Mouse (Mus musculus) heart, embryonic 14.5 days (tissue): ENCODE data around the gene Lfng. TPM values are rescaled to one million over a fixed set of nuclear protein-coding genes. Genes with fewer than 3 reads are reported as not detected.

ENCODE experiments used
- ATAC-seq: fragments of 200-750 bp; cut with Nextera tagmentation; 2 replicates; pipeline ENCODE4 v1.8.0; 2017; ENCODE audit warnings: low read depth, moderate TSS enrichment; ENCODE audit not compliant: insufficient number of reproducible peaks, insufficient read depth, low FRiP score
- H3K27ac ChIP-seq, 2 experiments: fragments of 200-500 bp in 1 of 2; fragments of 300-500 bp in 1 of 2; sonication (generic) in 1 of 2; replicated peaks in 1 of 2; 2 replicates each; pipeline ENCODE4 v1.5.1; 2012 to 2014; ENCODE audit warnings: low read depth in 2 of 2, low read length in 2 of 2, control low read depth in 1 of 2, mild to moderate bottlenecking in 1 of 2, mixed read lengths in 1 of 2; ENCODE audit not compliant: control insufficient read depth in 1 of 2, insufficient read depth in 1 of 2
- H3K27me3 ChIP-seq: fragments of 300-500 bp; sonication (generic); 2 replicates; pipeline ENCODE4 v1.6.1; 2014; ENCODE audit warnings: mild to moderate bottlenecking, low read length, control low read depth; ENCODE audit not compliant: control insufficient read depth, insufficient read depth
- H3K36me3 ChIP-seq: fragments of 300-500 bp; sonication (generic); 2 replicates; pipeline ENCODE4 v1.6.1; 2014; ENCODE audit warnings: mild to moderate bottlenecking, control low read depth, low read length, mixed read lengths; ENCODE audit not compliant: control insufficient read depth, insufficient read depth
- H3K4me1 ChIP-seq, 2 experiments: fragments of 200-500 bp in 1 of 2; fragments of 300-500 bp in 1 of 2; sonication (generic) in 1 of 2; 2 replicates each; pipeline ENCODE4 v1.6.1; 2012 to 2014; ENCODE audit warnings: low read length in 2 of 2, control low read depth in 1 of 2, mixed read lengths in 1 of 2; ENCODE audit not compliant: control insufficient read depth in 2 of 2, insufficient read depth in 2 of 2
- H3K4me2 ChIP-seq: fragments of 300-500 bp; sonication (generic); 2 replicates; pipeline ENCODE4 v1.6.1; 2014; ENCODE audit warnings: mild to moderate bottlenecking, low read length
- H3K4me3 ChIP-seq, 2 experiments: fragments of 200-500 bp in 1 of 2; fragments of 300-500 bp in 1 of 2; sonication (generic) in 1 of 2; 2 replicates each; pipeline ENCODE4 v1.5.1; 2012 to 2014; ENCODE audit warnings: low read length in 2 of 2, mild to moderate bottlenecking in 2 of 2, control low read depth in 1 of 2, low read depth in 1 of 2, moderate library complexity in 1 of 2; ENCODE audit not compliant: control insufficient read depth in 1 of 2, insufficient read depth in 1 of 2
- H3K9ac ChIP-seq: fragments of 300-500 bp; sonication (generic); 2 replicates; pipeline ENCODE4 v1.6.1; 2014; ENCODE audit warnings: mild to moderate bottlenecking, low read length
- H3K9me3 ChIP-seq: fragments of 300-500 bp; sonication (generic); 2 replicates; pipeline ENCODE4 v1.6.1; 2016; ENCODE audit warnings: low read length, control low read depth; ENCODE audit not compliant: control insufficient read depth
- WGBS: fragments of 180-500 bp; shearing (Covaris S2); extraction: QIAGEN DNeasy Blood & Tissue Kit; methylation state at CpG from one replicate; pipeline ENCODE4 v1.1.7; 2014; 5-methylcytosine and 5-hydroxymethylcytosine counted together
- polyA plus RNA-seq: library from polyadenylated mRNA; unstranded; fragments of >200 nt; fragmentation: Nextera tagmentation; extraction: Ambion mirVana; gene quantifications from 2 replicates; pipeline ENCODE4 v1.2.1, GENCODE M21; 2014

Gene Lfng
- polyA plus RNA-seq, 1 experiment from 2014 or later, result 6.4 TPM

DNA sequence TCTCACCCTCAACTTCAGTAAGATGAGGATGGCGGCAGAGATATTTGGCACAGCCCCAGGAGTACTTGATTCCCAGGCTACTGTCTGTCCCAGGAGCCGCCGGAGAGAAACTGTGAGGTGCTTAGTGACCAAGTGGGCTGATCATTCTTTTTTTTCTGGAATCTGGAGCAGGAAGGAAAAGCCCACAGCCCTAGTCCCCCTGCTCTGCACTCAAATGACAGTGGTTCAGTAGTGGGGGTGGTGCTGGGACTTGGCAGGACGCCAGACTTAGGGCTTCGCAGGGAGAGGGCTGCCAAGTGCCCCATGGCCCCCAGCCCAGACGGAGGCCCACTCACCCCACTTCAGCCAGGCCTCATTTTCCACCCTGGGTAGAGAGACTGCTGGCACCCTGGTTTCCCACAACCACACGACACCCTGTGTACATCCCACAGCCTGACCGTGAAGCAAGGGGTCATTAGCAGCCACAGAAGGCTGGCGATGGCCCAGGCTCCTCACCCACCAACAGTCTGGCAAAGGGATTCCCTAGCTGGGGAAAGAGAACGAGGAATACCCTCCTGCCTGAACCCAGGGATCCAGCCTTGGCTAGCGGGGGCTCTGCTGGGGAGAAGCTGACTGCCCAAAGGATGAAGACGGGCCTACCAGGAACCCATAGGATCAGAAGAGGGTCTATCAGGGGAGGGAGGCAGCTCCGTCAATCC lies 40.9 kb downstream of the Lfng start:
- WGBS, result under 1% methylated on average over 13 of the region's 13 CpGs
- peaks cover 45 to 55% of the 10 kb centered on the region in 2 experiments for H3K4me1 ChIP-seq
- ATAC-seq, result peak; percentile 10; the same call in 1 of the 2 replicates
- peaks cover 22% of the 10 kb centered on the region for H3K36me3 ChIP-seq
- no peaks in the 10 kb centered on the region for H3K9me3 ChIP-seq
- H3K4me2 ChIP-seq, result peak overlapping the region; percentile 89
- no peaks in the 10 kb centered on the region for H3K27me3 ChIP-seq
- peak overlapping the region; percentile 85 to 86 for H3K4me3 ChIP-seq
- H3K27ac ChIP-seq, result peak overlapping the region; percentile 83 to 85
- H3K9ac ChIP-seq, result peak overlapping the region; percentile 98

DNA sequence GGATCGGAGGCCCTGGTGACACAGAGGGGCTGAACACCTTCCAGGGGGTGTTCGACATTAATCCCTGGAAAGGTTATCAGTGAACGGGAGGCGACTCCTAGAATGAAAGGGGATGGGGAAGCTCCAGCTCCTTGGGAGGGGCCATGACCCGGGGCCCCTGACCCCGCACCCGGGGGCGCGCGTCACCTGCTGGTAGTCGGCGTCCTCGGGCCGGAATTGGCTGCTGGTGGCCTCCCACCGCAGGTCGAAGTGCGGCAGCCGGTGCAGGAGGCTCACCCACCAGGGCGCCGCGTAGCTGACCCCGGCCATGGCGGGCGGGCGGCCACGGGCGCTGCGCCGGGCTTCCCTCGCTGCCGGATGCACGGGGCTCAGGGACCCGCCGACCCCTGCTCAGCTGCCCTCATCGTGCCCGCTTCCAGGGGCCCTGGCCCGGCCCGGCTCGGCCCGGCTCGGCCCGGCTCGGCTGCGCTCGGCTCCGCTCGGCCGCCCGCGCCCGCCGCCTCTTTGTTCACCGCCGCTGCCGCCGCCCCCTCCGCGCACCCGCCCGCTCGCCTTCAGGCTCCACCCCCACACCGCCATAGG lies 41.5 kb downstream of the Lfng start, which contains the start of gene Ttyh3:
Ttyh3 (minus strand) TSS at position 513 of the 582 bp plus-strand sequence.
- Histone ChIP-seq H3K36me3 (peaks cover 18% of the 10 kb centered on the region), H3K4me2 (peak within 1 kb of the TSS; percentile 89), H3K4me1 (peaks cover 47 to 58% of the 10 kb centered on the region in 2 experiments), H3K9me3 (no peaks in the 10 kb centered on the region), H3K27ac (peak within 1 kb of the TSS; percentile 83 to 85), H3K4me3 (peak within 1 kb of the TSS; percentile 85 to 86), H3K27me3 (no peaks in the 10 kb centered on the region), H3K9ac (peak within 1 kb of the TSS; percentile 98)
- peak; percentile 19 for ATAC-seq
- WGBS, result under 1% methylated on average over 57 of the region's 62 CpGs

DNA sequence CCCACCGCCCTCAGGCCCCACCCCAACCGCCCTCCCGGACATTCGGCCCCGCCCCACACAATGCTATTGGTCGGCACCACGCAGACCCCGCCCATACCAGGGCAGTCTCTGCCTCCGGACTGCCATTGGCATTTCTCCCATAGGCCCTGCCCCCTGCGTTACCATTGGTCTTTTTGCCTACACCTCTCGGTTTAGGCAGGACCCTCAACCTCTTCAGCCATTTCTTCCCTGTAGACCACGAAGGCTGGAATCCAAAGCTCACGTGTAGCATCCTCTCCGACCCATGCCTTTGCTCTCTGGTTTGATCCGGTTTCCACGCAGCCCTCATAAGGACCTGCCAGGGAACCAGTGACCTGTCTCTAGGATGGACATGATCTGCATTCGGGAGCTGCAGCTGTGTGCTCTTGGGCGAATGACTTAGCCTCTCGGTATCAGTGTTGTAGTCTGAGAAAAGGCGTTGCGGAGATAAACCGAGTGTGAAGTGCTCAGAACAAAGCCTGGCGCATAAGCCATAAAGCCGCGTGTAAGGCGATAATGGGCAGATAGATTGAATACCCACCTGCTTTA lies 42.1 kb downstream of the Lfng start:
- WGBS, result 3% methylated on average over 25 of the region's 26 CpGs
- H3K36me3 ChIP-seq, result peaks cover 12% of the 10 kb centered on the region
- peak overlapping the region; percentile 3 to 53; a peak in 3 of 4 replicates for H3K27ac ChIP-seq
- peak overlapping the region; percentile 78 for H3K4me2 ChIP-seq
- H3K4me3 ChIP-seq, result peak overlapping the region; percentile 32 to 85
- peak; percentile 90 for ATAC-seq
- H3K27me3 ChIP-seq, result no peaks in the 10 kb centered on the region
- no peaks in the 10 kb centered on the region for H3K9me3 ChIP-seq
- peak overlapping the region; percentile 59 for H3K9ac ChIP-seq
- H3K4me1 ChIP-seq, result peaks cover 49 to 61% of the 10 kb centered on the region in 2 experiments

- Histone ChIP-seq H3K27me3 (no peaks in the 10 kb centered on the region), H3K4me2 (peak overlapping the region; percentile 78), H3K4me3 (no peak overlapping the region), H3K4me1 (peaks cover 44 to 55% of the 10 kb centered on the region in 2 experiments), H3K9ac (no peak overlapping the region), H3K36me3 (peaks cover 10% of the 10 kb centered on the region; the same call in 1 of the 2 replicates), H3K27ac (no peak overlapping the region), H3K9me3 (no peaks in the 10 kb centered on the region)
- no peak for ATAC-seq
- 70% methylated on average over 7 of the region's 7 CpGs for WGBS
These were observed 42.8 kb downstream of the Lfng start for GRCm38 (mm10) chr5:140649881-140650414.

DNA sequence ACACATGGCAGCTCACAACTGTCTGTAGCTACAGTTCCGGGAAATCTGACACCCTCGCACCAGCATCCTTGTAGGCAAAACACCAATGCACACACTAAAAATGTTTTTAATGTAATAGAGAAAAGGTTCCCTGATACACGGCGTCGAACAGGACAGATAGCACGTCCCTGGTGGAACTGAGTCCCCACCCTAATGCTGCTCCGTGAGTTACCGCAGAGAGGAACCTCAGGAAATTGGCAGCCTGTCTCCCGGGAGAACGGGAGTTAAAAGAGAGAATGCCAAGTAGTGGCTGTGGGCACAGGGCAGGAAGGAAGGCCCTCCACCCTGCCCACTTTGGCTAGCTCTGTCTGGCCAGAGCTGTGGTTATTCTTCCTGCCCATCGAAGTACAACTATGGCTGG lies 44.1 kb downstream of the Lfng start:
- Histone ChIP-seq H3K4me2 (no peak overlapping the region), H3K36me3 (0 out of 2 replicates have a peak, but pooled peaks cover 6% of the 10 kb centered on the region), H3K4me1 (peaks cover 37 to 42% of the 10 kb centered on the region in 2 experiments), H3K27ac (no peak overlapping the region), H3K9me3 (no peaks in the 10 kb centered on the region), H3K27me3 (no peaks in the 10 kb centered on the region), H3K4me3 (no peak overlapping the region), H3K9ac (no peak overlapping the region)
- ATAC-seq, result no peak
- WGBS, result 79% methylated on average over 11 of the region's 11 CpGs

DNA sequence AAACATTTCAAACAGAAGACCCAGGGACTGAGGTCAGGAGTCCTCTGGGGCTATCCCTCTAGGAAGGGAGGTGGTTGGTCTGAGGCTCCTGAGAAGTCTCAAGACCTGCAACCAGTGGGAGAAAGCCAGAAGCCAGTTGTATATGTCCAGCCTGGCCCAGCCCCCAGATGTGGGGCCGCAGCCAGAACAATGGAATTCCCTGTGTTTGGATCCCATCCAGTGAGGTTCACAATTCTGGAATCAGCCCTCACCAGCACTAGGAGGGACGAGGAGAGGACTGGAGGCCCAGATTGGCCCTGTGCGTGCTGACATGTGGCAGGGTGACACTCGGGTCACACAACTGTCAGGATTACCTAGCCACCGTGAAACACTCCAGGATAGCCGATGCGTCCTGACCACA lies 45.5 kb downstream of the Lfng start:
- Histone ChIP-seq H3K9me3 (no peaks in the 10 kb centered on the region), H3K27ac (peak overlapping the region; percentile 63 to 89), H3K9ac (no peak overlapping the region), H3K4me2 (no peak overlapping the region), H3K36me3 (no peaks in the 10 kb centered on the region), H3K27me3 (no peaks in the 10 kb centered on the region), H3K4me3 (no peak overlapping the region), H3K4me1 (peaks cover 23 to 29% of the 10 kb centered on the region in 2 experiments)
- 7% methylated on average over 7 of the region's 7 CpGs for WGBS
- ATAC-seq, result peak; percentile 4; the same call in 1 of the 2 replicates

DNA sequence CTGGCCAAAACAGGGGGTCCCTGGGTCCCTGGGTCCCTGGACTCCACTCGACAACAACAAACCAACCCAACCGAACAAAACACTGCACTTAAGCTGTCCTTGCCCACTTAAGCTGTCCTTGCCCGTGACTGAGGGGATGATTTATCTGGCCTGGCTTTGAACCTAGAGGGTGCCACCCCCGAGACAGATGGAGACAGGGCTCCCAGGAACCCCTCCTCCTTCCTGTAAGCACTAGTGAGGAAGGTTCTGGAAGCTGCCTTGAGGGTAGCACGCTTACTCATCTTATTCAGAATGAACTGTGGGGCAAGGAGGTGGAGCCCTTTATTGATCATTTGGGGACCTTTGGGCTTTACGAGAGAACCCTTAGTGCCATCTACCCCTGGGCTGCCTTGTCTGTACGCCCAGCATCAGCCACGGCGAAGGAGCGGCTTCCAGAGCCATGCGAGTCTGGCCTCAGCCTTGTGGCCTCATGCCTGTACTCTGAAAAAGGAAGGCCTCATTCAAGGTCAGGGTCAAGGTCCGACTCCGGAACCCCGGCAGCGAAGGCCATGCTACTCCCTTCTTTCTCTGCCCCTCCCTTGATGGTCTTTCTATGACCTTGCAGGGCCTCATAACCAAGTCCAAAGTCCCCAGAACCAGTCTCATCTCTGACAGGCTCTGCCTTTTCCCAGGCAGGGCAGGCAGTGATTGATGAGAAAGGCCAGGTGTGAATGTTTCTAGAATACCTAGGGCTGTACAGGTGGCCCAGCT lies 47.2 kb downstream of the Lfng start:
- Histone ChIP-seq H3K4me1 (peaks cover 22 to 25% of the 10 kb centered on the region in 2 experiments), H3K9ac (no peak overlapping the region), H3K9me3 (no peaks in the 10 kb centered on the region), H3K4me2 (no peak overlapping the region), H3K27ac (no peak overlapping the region), H3K4me3 (no peak overlapping the region), H3K36me3 (no peaks in the 10 kb centered on the region), H3K27me3 (no peaks in the 10 kb centered on the region)
- WGBS, result 75% methylated on average over 15 of the region's 15 CpGs
- no peak for ATAC-seq
